Mouse (Mus musculus): Measurements from ENCODE around the gene Rpl35. TPM values are rescaled to one million over a fixed set of nuclear protein-coding genes. Genes with fewer than 3 reads are reported as not detected.

Rpl35 gene
- total RNA-seq, 2 experiments from 2014 or later = 246 to 254 TPM

DNA sequence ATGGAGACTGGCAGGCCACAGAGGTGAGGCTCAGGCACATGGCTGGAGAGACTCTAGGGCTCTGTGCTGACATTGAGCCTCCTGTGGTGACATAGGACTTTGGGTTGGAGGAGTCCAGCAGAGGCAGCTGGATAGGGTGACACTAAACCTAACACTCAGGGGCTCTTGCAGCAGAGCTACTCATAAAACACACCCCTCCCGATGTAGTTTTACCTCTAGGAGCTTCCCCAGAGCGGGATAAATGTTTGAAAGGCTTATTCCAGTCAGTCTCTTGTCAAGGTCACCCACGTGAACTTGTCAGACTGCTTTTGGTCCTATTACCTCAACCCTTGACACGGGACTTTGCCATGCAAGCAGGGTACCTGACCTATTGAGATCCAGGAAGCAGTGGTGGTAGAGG, 6.0 kb downstream of the Rpl35 start:
- DNase-seq (ENCODE audit: low spot score in 2 of 2) = no peak

DNA sequence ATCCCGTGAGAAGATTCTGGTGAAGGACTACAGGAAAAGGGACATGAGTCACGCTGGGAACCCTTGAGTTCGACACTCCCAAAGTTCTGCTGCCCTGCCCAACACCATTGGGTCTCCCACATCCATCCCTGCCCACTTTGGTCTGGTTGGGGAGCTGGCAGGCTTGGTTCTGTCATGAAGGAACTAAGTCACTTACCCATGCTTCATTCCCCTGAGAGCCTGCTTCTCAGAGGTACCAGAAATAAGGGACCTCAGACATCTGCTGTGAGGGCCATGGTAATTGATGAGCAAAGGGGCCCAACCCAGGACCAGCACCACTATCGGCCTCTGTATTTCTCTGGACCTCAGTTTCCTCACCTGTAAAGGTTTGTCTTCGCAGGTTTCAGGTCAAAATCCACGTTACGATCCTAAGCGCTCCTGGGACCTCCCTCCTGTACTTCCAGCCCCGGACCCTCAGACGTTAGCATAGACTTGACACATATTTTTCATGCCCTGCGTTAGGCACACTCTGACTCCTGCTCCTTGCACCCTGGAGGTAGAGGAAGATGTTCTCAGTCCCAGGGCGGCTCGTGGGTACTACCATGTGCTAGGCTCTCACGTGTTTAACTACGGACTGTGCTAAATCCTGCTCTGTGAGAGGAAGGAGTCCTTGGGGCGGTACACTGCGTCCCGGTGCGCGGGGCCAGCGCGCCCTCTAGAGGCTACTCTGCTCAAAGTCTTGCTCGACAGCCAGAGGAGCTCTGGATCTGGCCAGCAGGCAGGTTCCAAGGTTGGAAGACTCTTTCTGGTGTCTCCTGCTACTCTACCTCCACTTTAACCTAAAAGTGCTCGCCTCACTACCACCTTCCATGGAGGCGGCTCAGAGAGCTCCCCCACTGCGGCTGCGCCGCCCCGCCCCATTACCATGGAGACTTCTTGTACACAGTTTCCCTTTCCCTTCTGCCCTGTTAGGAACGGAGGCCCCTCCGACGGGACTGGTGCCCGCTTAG, 7.7 kb downstream of the Rpl35 start, which contains the start of gene Wdr38:
Wdr38 (plus strand) TSS at position 91 of the 989 bp plus-strand sequence.
- peak; percentile 91 to 92 for DNase-seq (ENCODE audit: low spot score in 2 of 2)

DNA sequence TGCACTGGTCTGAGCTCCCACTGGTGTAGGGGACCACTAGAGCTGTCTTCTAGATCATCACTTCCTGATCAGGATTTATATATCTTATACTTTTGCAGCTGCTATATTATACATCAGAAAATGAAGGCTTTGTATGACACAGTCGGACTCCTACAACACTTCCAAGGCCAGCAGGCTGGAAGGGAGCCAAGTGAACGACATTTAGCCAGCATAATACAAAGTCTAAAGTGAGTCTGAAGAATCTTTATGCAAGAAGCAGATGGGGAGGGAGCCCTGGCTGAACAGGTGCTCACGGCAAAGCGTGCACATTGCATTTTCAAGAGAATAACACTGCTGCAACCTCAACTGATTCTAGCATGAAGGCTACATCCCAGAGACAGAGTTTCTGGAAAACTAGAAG, 13.0 kb downstream of the Rpl35 start:
- no peak for DNase-seq (ENCODE audit: low spot score in 2 of 2)

DNA sequence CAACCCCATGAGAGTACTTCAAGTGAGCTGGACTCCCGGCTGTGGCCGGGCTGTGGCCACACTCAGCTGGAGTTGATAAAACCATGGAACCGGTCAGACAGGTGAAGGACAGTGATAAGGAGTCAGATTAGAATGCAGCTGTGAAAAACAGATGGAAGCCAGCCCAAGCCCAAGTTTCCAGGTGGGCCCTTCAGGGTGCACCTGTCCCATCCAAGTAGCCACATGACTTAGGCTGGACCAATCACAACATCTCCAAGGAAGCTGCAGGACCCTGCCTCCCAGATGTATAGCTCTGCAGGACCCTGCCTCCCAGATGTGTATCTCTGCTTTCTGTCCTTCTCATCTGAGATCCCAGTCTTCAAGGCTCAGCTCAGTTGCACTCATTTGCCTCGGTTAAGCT, 13.4 kb downstream of the Rpl35 start:
- no peak for DNase-seq (ENCODE audit: low spot score in 2 of 2)

DNA sequence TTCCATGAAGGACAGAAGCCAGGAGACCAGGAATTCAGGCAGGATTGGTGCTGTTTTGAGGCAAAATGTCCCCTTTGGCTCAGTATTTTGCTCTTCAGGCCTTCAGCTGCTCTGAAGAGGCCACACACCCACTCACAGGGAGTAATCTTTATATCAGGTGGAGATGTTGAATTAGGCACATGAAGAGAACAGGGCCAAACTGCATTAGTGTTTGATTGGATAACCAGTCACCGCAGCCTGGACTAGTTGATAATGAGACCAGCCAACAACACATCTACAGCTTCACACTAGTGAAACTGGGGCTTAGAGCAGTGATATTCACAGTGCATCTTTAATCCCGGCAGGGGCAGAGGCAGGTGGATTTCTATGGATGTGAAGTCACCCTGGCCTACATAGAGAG, 16.5 kb downstream of the Rpl35 start:
- DNase-seq (ENCODE audit: low spot score in 2 of 2) = no peak

DNA sequence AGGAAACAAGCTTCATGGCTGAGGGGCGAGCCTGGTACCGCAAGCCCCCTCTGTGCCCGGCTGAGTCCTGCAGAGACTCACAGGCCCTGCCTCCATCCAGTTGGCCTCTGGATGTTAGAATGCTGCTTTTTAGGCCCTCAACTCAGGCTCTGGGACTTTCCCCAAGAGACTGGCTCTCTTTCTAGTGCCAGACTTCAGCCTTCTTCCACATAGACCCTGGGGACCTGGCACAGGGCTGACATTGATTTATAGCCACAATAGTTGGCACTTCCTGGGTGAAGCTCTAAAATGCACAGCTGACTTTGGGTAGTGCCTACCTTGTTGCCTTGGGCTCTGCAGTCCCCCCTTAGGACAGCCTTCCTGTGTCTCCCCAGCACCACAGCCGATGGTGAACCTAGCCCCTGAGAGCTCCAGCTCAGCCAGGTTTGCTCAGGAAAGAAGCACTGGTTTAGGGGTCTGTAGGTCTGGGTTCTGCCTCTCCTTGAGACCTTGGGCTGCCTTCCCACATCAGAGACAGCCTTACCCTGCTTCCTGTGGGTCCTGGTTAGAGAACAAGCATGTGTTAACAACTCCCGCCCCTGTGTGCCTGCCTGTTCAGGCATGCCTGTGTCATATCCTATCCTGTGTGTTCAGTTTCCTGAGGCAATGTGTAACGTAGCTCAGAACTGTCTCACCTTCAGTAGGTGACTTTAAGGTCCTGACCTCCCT, 17.5 kb downstream of the Rpl35 start:
- no peak for DNase-seq (ENCODE audit: low spot score in 2 of 2)

DNA sequence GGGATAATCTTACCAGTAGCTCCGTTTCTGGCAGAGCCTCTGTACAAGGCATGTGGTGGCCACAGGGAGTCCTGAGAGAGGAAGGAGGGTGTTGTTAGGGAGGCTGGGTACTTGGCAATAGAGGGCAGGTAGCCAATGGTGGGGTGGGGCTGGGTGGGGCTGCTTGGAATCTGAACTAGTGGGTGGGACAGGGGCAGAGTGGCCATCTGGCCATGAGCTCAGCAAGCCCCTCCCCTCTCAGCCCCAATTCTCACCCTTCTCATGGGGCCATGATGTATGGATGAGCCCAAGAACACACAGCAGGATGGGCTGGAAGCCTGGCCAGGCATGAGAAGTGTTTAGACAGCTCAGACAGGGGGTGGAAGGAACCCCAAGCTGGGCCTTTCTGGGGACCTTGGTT, 18.1 kb downstream of the Rpl35 start:
- no peak for DNase-seq (ENCODE audit: low spot score in 2 of 2)

DNA sequence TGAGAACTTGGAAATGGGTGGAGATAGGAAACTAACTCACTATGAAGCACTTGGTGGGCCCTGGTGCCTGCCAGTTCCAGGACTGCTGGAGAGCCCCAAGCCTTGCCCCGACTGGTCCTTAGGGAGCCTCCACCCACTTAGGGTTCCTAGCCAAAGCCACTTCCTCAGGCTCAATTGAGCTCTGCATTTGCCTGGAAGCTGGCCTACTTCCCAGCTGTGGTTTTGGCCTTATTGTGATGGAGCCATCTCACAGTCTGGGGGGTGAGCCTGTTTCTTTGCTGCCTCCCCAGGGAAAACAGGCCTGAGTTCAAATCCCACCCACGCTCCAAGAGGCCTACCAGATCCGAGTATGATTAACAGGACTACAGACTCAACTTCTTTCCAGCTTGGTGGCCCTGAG, 18.8 kb downstream of the Rpl35 start:
- no peak for DNase-seq (ENCODE audit: low spot score in 2 of 2)

DNA sequence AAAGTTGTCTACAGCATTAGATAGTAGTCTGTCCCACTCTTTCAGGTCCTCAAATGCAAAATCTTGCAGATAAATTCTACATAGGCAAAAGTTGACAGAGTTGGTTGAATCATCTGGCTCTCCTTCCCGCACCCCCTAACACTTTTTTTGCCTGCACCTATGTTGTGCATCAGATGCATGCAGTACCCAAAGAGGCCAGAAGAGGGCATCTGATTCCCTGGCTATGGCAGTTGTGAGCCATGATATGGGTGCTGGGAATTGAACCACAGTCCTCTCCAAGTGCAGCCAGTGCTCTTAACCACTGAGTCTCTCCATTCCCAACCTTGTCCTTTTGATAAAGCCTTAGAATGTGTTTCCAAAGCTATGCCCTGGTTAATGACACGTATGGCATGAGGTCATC, 22.0 kb downstream of the Rpl35 start:
- DNase-seq (ENCODE audit: low spot score in 2 of 2) = no peak

DNA sequence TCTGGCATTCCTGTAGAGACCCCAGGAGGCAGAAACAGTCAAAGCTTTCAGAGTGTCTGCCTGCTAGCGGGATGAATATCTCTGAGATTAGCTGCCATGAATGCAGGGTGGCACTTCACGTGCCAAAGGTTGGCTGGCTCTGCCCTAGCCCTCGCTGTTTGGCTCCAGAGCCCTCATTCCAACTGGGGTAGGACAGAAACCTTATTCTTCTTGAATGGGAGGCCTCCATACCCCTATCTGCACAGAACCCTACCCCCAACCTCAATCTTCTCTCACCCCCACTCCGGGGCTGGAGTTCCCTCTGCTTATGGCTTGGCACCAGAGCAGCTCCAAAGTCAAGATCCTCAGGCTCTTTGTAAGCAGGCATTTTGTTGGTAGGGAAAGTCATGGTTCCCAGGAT, 27.6 kb downstream of the Rpl35 start:
- DNase-seq (ENCODE audit: low spot score in 2 of 2) = no peak

DNA sequence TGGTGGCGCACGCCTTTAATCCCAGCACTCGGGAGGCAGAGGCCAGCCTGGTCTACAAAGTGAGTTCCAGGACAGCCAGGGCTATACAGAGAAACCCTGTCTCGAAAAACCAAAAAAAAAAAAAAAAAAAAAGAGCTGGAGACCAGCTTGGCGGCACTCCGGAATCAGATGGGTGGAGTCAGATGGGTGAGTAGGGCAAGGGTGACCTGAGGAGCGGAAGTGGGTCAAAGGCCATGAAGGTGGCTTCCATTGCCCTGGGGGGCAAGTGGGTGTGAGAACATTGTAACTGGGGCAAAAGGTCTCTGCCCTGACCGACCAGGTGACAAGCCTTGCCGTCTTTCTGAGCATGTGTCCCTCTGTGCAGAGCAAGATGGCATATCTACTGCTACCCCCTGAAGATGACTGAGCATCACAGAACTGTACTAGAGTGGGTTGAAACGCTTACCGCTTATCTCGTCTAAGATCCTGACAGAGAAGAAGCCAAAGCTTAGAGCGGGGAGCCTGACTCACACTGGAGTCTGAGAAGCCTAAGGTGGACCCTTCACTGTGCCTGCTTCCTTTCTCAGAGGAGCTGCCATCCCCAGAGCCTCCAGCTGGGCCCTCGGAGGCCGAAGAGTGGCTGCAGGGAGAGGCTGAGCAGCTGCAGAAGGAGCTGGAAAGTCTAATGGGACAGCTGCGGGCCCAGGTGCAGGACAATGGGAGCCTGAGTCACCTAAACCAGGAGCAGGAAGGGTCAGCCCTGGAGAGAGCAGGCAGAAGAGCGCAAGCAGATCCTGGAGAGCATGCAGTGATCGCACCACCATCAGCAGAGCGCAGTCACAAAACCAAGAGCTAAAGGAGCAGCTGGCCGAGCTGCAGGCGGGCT, 29.3 kb downstream of the Rpl35 start:
- no peak for DNase-seq (ENCODE audit: low spot score in 2 of 2)

DNA sequence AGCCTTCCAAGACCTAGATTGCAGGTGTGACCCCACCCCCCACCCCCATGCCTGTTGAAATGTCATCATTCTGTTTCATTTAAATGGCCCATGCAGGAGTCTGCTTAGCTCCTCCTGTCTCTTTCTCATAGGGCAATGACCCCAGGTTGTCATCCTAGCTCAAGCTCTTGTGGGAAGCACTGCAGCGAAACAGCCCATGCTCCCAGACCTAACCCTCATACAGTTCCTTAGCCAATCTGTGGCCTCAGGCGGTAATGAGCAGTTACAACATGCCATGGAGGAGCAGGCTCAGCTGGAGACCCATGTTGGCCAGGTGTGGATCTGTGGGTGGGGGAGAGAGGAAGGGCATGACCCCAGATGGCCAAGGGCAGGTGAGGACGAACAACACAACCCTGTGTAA, 30.2 kb downstream of the Rpl35 start:
- no peak for DNase-seq (ENCODE audit: low spot score in 2 of 2)

DNA sequence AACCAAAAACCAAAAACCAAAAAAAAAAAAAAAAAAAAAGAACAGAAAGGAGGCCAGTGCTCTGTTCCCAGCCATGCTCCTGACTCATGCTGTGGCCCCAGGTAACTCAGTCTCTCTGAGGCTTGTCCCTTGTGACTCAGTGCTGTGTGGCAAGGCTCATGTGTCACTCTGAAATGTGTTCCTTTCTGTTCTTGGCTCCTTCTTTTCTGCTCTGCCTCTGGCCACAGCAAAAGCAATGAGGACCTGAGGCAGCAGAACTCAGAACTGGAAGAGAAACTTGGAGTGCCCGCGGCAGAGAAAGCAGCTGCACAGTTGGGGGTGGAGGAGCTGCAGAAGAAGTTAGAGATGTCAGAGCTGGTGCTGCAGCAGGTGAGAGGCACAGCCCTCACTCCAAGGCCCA, 31.3 kb downstream of the Rpl35 start:
- DNase-seq (ENCODE audit: low spot score in 2 of 2) = no peak

DNA sequence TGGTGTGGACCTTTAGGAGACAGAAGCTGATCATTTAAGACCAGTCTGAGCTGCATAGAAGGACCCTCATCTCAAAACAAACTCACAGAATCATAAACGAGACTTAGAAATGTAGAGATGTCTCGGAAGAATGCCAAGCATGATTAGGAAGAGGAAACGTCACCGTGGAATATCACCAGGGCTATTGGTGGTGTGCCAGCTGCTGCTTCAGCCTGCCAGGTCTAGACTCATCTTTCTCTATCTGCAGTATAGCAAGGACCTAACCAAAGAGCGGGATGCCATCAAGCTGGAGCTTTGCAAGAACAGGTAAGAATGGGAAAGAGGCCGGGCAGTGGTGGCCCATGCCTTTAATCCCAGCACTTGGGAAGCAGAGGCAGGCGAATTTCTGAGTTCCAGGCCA, 31.7 kb downstream of the Rpl35 start:
- DNase-seq (ENCODE audit: low spot score in 2 of 2) = no peak

DNA sequence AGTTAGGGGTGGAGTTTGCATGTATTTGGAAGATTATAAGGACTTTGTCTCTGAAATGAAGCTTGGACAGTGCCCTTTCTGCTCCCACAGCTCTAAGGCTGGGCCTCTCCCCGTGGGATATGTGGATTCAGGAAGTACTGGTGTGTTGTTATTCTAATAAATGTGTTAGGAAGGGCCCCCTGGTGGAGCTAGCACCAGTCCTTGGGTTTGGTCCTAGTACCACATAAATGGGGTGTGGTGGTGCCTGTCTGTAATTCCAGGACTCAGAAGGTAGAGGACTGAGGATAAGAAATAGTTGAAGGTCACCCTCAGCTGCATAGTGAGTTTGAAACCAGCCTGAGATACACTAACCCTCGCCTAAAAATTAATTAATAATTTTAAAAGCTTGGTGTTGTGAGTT, 32.2 kb downstream of the Rpl35 start:
- DNase-seq (ENCODE audit: low spot score in 2 of 2) = no peak

DNA sequence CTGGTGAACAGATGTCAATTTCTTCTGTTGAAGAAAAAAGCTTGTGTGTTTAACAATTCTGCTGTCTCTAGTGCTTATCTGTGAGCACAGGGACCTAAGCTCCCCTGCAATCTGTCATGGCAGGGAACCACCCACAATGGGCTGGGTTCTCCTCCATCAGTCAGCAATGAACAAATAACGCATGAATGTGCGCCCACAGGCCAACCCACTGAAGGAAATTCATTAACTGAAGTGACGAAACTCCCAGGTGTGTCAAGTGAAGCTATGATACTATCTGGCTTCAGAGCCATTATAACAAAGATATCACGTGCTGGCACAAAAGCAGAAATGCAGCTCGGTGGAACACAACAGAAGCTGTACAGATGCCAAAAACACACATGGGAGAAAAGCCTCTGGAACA, 35.4 kb downstream of the Rpl35 start:
- DNase-seq (ENCODE audit: low spot score in 2 of 2) = no peak

DNA sequence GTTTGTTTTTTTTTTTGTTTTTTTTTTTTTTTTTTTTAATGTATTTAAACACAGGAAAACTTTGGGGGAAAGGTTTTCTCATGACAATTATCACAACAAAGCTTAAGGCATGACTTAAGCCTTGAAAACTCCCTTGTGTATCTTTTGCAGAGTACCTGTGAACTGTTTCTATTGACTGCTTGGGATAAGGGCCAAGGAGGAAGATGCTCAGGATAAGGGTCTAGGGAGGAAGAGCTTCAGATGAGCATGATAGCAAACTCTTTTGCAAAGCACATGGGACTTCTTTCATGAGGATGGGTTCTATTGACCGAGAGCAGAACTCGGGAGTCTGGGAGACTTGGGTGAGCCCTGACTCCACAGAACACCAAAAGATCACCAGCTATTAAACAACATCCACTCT, 35.8 kb downstream of the Rpl35 start:
- no peak for DNase-seq (ENCODE audit: low spot score in 2 of 2)

DNA sequence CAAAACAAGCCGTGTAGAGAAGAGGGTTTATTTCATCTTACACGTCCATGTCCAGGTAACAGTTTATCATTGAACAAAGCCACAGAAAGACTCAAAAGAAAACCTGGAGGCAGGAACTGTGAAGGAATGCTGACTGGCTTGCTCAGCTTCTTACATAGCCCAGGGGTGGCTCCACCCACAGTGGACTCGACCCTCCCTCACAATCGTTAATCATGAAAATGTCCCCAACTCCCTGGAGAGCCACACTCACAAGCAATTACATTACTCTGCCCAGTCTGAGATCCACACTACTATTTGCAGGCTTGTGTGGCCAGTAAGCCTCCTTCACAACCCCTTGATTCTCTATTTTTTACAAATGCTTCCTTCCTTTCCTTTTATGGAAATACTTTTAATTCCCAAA, 41.2 kb downstream of the Rpl35 start:
- no peak for DNase-seq (ENCODE audit: low spot score in 2 of 2)

DNA sequence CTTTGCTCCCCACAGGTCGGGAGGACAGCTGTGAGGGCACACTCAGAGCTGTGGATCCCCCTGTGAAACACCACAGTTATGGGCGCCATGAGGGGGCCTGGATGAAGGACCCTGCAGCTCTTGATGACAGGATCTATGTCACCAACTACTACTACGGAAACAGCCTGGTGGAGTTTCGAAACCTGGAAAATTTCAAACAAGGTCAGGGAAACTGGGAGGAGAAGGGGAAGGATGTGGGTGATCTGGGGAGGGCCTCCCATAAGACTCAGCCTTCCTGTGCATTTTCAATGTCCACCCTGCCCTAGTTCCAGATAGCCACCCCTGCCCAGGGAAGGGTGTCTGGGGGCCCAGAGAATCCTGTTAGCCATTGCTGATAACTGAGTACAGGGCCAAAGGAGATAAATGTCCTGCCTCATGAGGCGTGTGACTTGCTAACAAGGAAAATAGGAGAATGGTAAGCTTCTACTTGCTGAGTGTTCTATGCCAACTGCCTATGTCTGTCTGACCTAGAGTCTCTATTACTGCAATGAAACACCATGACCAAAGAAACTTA, 47.7 kb downstream of the Rpl35 start:
- no peak for DNase-seq (ENCODE audit: low spot score in 2 of 2)

DNA sequence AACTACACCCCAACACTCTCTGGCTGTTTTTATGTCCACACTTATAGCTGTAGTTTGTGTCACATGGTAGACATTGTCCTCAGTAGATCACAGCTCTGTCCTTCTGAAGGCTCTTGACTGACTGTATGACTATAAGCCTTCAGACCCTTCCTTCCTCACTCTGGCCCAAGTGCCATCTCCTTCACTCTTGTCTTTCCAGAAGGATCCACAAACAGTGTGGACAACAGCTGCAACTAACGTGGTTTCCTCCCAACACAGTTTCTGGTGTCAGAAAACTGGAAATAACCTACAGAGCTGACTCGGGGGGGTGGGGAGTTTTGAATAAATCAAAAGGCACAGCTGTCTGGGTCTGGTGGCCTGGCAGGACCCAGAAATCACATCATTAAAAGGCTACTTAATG, 49.4 kb downstream of the Rpl35 start:
- DNase-seq (ENCODE audit: low spot score in 2 of 2) = no peak

Data from layer of hippocampus, postnatal 14 days (tissue).